Mouse (Mus musculus) bone marrow, adult 2 months (tissue): ENCODE data around the gene Tmem53. TPM values are rescaled to one million over a fixed set of nuclear protein-coding genes. Genes with fewer than 3 reads are reported as not detected.
A peak's percentile ranks its signal among the peaks of the same experiment; 100 is the strongest.

Source experiments
- H3K27ac ChIP-seq: fragments of 200-500 bp; 2 replicates; pipeline ENCODE4 v1.5.1; 2012; ENCODE audit warnings: low read depth, mild to moderate bottlenecking, control low read depth, inconsistent platforms, low read length; ENCODE audit not compliant: control insufficient read depth, poor library complexity, insufficient read depth
- H3K4me1 ChIP-seq: fragments of 200-500 bp; 2 replicates; pipeline ENCODE4 v1.6.1; 2011; ENCODE audit warnings: low read length; ENCODE audit not compliant: control insufficient read depth, insufficient read depth
- H3K4me3 ChIP-seq: fragments of 200-500 bp; replicated peaks from 2 replicates; pipeline ENCODE3; 2011; ENCODE audit warnings: mild to moderate bottlenecking, low read depth, low read length, control low read depth; ENCODE audit not compliant: control insufficient read depth
- CTCF ChIP-seq: fragments of 200-500 bp; IDR thresholded peaks from 2 replicates; pipeline ENCODE4 v1.5.1; 2011; ENCODE audit warnings: low read length, control low read depth; ENCODE audit not compliant: control insufficient read depth, insufficient read depth
- POLR2A ChIP-seq: fragments of 200-500 bp; IDR thresholded peaks from 2 replicates; pipeline ENCODE4 v1.6.1; 2011; ENCODE audit warnings: low read depth, mild to moderate bottlenecking, control low read depth, low read length, borderline replicate concordance; ENCODE audit not compliant: control insufficient read depth
- WGBS: fragments of 180-500 bp; shearing (Covaris S2); methylation state at CpG from one replicate; pipeline ENCODE4 v1.1.7; 2018; 5-methylcytosine and 5-hydroxymethylcytosine counted together
- polyA plus RNA-seq: library from polyadenylated mRNA; stranded (reverse); fragments of >200 nt; gene quantifications from 2 replicates; pipeline ENCODE4 v1.2.4, GENCODE M21; 2011; ENCODE audit warnings: low replicate concordance; ENCODE audit not compliant: missing spikeins, insufficient read depth, insufficient read length

The Tmem53 gene
- polyA plus RNA-seq, 1 experiment, result 1.7 TPM

DNA sequence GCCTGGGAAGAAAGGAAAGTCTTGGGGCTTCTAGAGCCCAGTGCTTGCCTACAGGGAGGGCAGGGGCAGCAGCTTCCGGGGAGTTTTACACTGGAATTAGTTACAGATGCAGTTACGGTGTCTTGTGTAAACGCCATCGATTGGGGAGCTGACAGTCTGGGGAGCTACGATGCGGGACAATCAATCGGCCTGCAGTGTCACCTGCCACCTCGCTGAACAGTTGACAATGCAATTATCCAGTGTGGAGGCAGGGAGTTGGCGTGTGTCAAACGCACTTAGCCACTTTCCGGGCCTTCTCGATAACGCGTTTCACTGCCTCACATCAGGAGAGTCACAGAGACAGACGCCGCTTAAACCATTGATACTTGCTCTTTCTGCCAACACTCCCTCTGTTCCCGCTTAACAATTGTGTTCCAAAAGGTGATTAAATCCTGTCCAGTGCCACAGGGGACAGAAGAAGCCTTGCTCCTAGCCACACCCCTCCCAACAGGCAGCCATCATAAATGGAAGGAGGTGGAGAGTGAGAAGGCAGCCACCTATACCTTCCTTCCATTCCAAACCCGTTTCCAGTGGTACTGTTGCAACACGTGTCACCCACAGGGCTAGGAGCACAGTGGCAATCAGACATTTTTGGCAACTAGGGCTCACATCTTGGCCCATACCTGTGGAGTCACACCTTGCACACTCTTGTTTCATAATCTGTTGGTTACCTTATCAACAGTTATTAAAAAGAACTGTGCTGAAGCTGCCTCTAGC lies 29.5 kb downstream of the Tmem53 start:
- Histone ChIP-seq H3K4me1 (no peaks in the 10 kb centered on the region), H3K4me3 (no peak overlapping the region), H3K27ac (no peak overlapping the region)
- 87% methylated on average over 19 of the region's 19 CpGs for WGBS
- no peak for TF ChIP-seq POLR2A
- no peak for TF ChIP-seq CTCF

DNA sequence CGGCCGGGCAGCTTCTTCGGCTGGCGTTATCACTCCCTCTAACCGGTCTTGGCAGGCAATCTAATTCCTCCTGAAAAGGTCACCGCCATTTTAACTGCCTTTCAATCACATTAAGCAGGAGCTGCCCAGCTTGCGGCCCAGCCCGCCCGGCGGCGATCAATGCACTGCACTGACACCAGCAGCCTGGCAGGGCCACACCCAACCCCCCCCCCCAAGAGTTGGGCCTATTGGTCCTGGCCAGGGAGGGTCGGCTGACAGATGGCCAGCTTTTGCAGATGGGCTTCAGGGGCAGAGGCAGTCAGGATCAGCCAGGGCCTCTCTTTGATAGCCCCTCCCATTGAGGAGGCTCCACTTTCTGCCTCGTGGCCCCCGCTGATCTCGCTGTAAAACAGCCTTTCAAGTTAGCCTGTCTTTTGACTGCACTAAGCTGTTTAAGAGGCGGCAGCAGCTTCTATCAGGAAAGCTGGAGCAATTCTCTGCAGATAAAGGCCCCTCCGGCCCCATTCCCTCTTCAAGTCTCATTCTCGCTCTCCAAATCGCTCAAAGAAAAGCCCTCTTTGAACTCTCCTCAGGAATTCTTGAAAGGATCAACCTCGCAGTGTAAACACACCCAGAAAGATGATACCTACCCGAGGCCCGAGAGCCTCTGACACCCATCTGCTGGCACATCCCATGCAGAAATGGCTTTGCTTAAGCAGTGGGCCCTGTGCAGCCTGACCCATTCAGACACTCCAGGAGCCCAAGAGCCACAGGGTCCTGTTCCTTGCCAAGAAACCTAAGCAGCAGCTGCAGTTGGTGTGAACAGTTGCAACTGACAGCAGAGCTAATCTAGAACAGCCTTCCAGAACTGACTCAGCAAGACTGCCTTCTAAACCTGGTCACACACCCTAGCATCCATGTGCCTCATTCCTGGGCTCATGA lies 31.8 kb downstream of the Tmem53 start:
- WGBS, result 86% methylated on average over 22 of the region's 22 CpGs
- TF ChIP-seq POLR2A, result no peak
- Histone ChIP-seq H3K4me1 (no peaks in the 10 kb centered on the region), H3K4me3 (no peak overlapping the region), H3K27ac (no peak overlapping the region)

DNA sequence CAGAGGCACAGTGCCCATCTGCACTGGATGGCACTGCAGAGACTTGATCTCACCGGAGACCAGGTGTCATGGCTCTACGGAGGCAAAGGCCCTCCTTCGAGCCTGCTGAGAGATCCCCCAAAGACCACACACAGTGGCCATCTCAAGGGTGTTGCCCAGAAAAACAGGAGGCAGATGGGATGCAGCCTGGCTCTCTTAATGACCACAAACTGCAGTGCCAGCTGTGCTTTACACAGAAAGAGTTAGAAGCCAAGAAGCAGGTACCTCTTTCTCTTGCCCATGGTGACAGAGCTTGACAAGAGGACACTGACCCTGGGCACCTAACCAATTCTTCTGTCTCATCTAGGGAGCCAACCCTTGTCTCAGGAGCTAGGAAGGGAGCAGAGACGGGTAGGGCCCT lies 32.6 kb downstream of the Tmem53 start:
- H3K27ac ChIP-seq, result no peak overlapping the region
- no peak overlapping the region for H3K4me3 ChIP-seq
- H3K4me1 ChIP-seq, result no peaks in the 10 kb centered on the region
- TF ChIP-seq POLR2A (no peak), CTCF (no peak)
- 84% methylated on average over 4 of the region's 4 CpGs for WGBS

DNA sequence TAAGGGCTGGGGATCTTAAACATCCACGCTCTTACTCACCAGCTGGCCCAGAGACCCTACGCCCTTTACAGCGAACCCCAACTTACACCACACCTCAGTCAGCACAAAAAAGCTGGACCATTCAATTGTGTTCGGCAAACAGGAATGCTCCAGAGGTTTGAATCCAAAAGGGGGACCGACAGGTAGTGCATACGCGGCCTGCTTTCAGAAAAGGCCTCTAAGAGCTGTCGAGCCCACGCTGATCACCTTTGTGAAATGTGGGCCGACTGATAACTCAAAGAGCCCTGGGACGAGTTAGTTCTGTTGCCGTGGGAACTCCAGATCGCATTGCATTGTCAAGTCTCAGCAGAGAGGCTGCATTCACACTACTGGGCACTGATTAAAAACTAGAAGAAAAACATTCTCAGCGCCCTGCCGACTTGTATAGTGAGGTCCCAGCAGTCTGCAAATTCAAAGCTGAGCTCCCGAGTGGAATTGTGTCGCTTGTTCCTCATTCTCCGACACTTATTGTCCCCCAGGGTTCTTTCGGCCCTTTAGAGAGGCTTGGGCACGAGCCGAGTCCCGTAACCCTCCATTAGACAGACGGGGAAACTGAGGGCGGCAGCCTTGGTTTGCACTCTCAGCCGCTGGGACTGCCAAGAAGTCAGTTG lies 36.7 kb downstream of the Tmem53 start:
- Histone ChIP-seq H3K4me1 (no peaks in the 10 kb centered on the region), H3K4me3 (peak overlapping the region; percentile 81), H3K27ac (peak overlapping the region; percentile 89; the same call in 1 of the 2 replicates)
- TF ChIP-seq CTCF (no peak), POLR2A (no peak)
- WGBS, result 45% methylated on average over 25 of the region's 25 CpGs

DNA sequence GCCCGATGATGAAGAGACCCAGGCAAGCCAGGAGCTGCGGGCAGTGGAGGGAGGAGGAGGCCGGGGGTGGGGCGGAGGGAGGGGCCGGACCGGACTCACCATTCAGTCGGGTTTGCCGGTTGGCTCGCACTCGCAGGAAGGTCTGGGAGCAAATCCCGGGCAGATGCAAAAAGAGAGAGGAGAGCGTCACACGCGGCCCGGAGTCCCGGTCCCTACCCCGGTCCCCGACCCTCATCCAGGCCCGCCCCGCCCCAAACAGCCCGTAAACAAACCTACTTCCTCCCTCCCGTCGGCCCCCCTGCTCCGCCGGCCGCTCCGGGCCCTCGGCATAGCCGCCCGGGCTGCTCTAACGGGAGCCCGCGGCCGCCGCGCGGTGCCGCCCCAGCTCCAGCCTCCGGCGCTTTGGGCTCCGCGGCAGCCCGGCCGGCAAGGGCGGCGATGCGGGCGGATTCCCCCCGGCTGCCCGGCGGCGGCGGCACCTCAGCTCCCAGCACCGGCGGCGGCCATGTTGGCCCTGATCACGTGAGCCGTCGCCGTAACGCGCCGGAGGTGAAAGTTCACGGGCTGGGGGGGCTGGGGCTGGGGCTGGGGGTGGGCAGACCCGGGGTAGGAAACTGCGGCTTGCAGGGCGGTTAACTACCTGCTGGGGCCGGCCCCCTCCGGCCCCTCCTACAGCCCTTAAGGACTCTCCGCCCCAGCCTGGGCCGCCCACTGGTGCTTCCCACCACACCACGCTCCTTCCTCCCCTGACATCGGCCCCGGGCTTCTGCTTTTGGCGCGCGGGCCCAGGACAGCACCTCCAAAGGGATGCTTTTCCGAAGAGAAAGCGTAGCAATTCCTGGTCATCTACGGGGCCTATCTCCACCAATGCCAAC lies 37.4 kb downstream of the Tmem53 start:
- Histone ChIP-seq H3K27ac (peak overlapping the region; percentile 89), H3K4me1 (no peaks in the 10 kb centered on the region), H3K4me3 (peak overlapping the region; percentile 81)
- WGBS, result under 1% methylated on average over 76 of the region's 80 CpGs
- TF ChIP-seq POLR2A (peak; percentile 43; the same call in 1 of the 2 replicates), CTCF (no peak)

DNA sequence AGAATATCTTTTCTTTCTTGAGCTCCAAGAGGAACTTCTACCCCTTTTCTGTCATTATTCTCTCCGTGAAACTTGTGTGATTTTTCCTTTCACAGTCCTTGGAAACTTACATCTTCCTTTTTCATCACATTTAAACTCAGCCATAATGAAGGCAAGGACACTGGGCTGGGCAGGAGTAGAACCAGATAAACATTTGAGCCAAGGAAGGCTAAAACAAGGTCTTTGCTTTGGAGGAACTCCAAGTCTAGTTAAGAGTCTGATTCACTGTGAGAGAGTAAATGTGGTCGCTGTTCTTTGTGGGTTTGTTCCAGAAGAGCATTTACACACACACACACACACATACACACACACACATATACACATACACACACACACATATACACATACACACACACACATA lies 39.9 kb downstream of the Tmem53 start:
- Histone ChIP-seq H3K27ac (no peak overlapping the region), H3K4me3 (no peak overlapping the region), H3K4me1 (no peaks in the 10 kb centered on the region)
- 80% methylated on average over 2 of the region's 2 CpGs for WGBS
- TF ChIP-seq CTCF, result no peak
- TF ChIP-seq POLR2A, result no peak

DNA sequence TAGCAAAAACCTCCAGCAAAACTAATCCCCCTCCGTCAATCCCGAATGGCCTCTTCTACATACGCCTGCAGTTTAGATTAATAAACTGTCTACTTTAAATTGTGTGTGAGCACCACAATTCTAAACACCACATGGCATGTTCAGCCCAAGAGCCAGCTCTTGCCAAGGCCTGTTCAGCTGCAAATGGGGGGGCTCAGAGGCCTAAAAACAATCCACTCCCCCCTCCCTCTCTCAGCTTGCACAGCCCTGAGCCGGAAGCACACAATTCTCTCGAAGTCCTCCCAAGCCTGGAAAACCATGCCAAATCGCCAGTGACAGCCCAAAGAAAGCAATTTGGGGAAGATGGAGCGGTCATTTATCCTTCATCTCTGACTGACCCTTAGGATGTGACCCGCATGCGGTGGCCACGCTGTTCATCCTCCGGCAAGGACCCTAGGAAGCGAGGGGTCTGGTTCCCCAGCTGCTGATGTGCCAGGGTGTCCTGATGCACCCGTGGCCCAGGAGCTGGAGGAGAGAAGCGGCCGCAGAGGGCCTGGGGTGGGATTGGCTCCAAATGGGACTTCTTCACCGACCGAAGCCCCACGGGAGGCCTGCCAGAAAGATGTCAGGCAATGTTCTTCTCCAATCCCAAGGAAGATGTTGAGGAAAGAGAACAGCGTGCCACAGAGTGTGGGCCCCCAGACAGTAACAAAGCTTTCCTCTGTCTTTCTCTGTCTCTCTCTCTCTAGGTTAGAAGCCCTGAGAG lies 45.3 kb downstream of the Tmem53 start:
- no peak overlapping the region for H3K27ac ChIP-seq
- H3K4me1 ChIP-seq, result no peaks in the 10 kb centered on the region
- H3K4me3 ChIP-seq, result no peak overlapping the region
- WGBS, result 91% methylated on average over 19 of the region's 19 CpGs
- TF ChIP-seq CTCF (no peak), POLR2A (no peak)
